Mouse (Mus musculus) heart, embryonic 14.5 days (tissue): ENCODE measurements at regions not wholly inside any gene's neighbourhood (a gene's known extent, or its start where the extent isn't known, plus 50 kb on each side); places are given as distances from the start of the nearest gene placed in this dataset.

Experiments used
- ATAC-seq: fragments of 200-750 bp; cut with Nextera tagmentation; 2 replicates; pipeline ENCODE4 v1.8.0; 2017; ENCODE audit warnings: low read depth, moderate TSS enrichment; ENCODE audit not compliant: insufficient number of reproducible peaks, insufficient read depth, low FRiP score
- H3K27ac ChIP-seq, 2 experiments: fragments of 200-500 bp in 1 of 2; fragments of 300-500 bp in 1 of 2; sonication (generic) in 1 of 2; replicated peaks in 1 of 2; 2 replicates each; pipeline ENCODE4 v1.5.1; 2012 to 2014; ENCODE audit warnings: low read depth in 2 of 2, low read length in 2 of 2, control low read depth in 1 of 2, mild to moderate bottlenecking in 1 of 2, mixed read lengths in 1 of 2; ENCODE audit not compliant: control insufficient read depth in 1 of 2, insufficient read depth in 1 of 2
- H3K27me3 ChIP-seq: fragments of 300-500 bp; sonication (generic); 2 replicates; pipeline ENCODE4 v1.6.1; 2014; ENCODE audit warnings: mild to moderate bottlenecking, low read length, control low read depth; ENCODE audit not compliant: control insufficient read depth, insufficient read depth
- H3K36me3 ChIP-seq: fragments of 300-500 bp; sonication (generic); 2 replicates; pipeline ENCODE4 v1.6.1; 2014; ENCODE audit warnings: mild to moderate bottlenecking, control low read depth, low read length, mixed read lengths; ENCODE audit not compliant: control insufficient read depth, insufficient read depth
- H3K4me1 ChIP-seq, 2 experiments: fragments of 200-500 bp in 1 of 2; fragments of 300-500 bp in 1 of 2; sonication (generic) in 1 of 2; 2 replicates each; pipeline ENCODE4 v1.6.1; 2012 to 2014; ENCODE audit warnings: low read length in 2 of 2, control low read depth in 1 of 2, mixed read lengths in 1 of 2; ENCODE audit not compliant: control insufficient read depth in 2 of 2, insufficient read depth in 2 of 2
- H3K4me2 ChIP-seq: fragments of 300-500 bp; sonication (generic); 2 replicates; pipeline ENCODE4 v1.6.1; 2014; ENCODE audit warnings: mild to moderate bottlenecking, low read length
- H3K4me3 ChIP-seq, 2 experiments: fragments of 200-500 bp in 1 of 2; fragments of 300-500 bp in 1 of 2; sonication (generic) in 1 of 2; 2 replicates each; pipeline ENCODE4 v1.5.1; 2012 to 2014; ENCODE audit warnings: low read length in 2 of 2, mild to moderate bottlenecking in 2 of 2, control low read depth in 1 of 2, low read depth in 1 of 2, moderate library complexity in 1 of 2; ENCODE audit not compliant: control insufficient read depth in 1 of 2, insufficient read depth in 1 of 2
- H3K9ac ChIP-seq: fragments of 300-500 bp; sonication (generic); 2 replicates; pipeline ENCODE4 v1.6.1; 2014; ENCODE audit warnings: mild to moderate bottlenecking, low read length
- H3K9me3 ChIP-seq: fragments of 300-500 bp; sonication (generic); 2 replicates; pipeline ENCODE4 v1.6.1; 2016; ENCODE audit warnings: low read length, control low read depth; ENCODE audit not compliant: control insufficient read depth
- WGBS: fragments of 180-500 bp; shearing (Covaris S2); extraction: QIAGEN DNeasy Blood & Tissue Kit; methylation state at CpG from one replicate; pipeline ENCODE4 v1.1.7; 2014; 5-methylcytosine and 5-hydroxymethylcytosine counted together

DNA sequence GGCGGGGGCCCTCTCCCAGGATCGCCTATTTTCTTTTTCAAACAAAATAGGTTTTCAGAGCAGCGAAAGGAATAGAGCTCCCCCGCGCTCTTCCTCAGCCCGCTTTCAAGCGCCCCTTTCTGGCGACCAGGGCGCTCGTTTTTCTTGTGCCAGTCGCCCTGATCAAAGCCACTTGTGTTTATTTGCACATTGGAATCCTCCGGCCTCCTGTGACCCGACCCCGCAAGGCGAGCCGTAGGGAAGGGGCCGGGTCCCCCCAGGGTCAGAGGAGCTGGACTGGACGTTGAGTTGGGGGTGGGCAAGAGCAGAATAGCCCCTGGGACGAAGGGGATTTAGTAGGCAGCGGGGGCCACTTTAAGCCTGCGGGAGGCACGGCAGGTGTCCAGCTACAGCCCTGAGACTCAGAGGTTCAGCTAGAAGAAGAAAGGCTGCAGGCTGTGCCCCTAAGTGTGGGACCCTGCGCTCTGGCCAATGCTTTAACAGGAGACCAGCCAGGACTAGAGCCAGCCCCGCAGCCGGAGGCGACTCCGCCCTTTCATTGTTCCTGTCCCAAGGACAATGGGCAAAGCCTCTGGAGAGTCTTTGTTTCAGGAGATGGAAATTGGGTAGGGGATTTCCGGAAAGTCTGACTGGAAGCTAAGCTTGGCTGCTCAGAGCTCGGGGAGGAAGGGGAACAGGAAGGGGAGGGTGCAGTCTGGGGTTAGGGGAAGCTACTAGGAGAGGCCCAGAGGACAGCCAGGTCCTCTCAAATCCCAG is 69.0 kb upstream of the Sox13 start:
- Histone ChIP-seq H3K4me3 (peak overlapping the region; percentile 42 to 45), H3K9ac (peak overlapping the region; percentile 81), H3K27ac (peak overlapping the region; percentile 71 to 84), H3K4me1 (peaks cover 22 to 23% of the 10 kb centered on the region in 2 experiments), H3K27me3 (no peaks in the 10 kb centered on the region), H3K9me3 (0 out of 2 replicates have a peak, but pooled peaks cover 3% of the 10 kb centered on the region), H3K36me3 (no peaks in the 10 kb centered on the region), H3K4me2 (peak overlapping the region; percentile 87)
- peak; percentile 68 for ATAC-seq
- WGBS = 2% methylated on average over 29 of the region's 29 CpGs

DNA sequence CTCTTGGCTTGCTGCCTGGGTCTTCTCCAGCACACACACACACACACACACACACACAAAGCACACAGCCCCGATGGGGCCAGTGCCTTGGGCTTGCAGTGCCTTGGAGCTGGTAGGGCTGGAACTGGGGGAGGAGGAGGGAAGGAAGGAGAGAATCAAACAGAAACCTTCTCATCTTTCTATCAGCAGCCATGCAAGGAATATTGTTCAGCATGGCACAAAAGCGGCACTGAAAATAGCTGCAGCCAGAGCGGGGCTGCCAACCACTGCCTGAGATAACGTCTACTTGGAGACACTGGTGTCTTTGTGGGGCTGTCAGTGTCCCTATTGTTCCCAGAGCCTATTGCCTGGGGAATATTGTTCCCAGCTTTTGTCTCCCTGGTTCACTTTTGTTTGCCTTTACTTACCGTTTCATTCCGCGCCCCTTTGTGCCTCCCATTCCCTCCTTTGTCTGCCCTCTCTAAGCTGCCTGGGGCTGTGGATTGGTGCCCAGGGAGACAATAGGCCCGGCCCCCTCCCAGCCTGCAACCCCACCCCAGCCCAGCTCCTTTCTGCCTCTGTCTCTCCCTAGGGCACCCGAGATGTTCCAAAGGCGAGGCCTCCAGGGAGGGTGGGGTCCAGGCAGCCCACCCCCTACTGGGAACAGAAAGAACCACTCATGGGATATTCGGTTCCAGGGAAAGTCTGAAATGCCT is 68.3 kb upstream of the Sox13 start:
- Histone ChIP-seq H3K4me1 (peaks cover 25 to 26% of the 10 kb centered on the region in 2 experiments), H3K27ac (peak overlapping the region; percentile 71 to 84), H3K4me3 (peak overlapping the region; percentile 42 to 45), H3K27me3 (no peaks in the 10 kb centered on the region), H3K36me3 (no peaks in the 10 kb centered on the region), H3K9ac (peak overlapping the region; percentile 81), H3K9me3 (0 out of 2 replicates have a peak, but pooled peaks cover 3% of the 10 kb centered on the region), H3K4me2 (peak overlapping the region; percentile 87)
- 4% methylated on average over 11 of the region's 11 CpGs for whole genome bisulfite sequencing
- ATAC-seq = peak; percentile 59; the same call in 1 of the 2 replicates

- ATAC-seq = no peak
- Histone ChIP-seq H3K4me1 (peaks cover 29 to 31% of the 10 kb centered on the region in 2 experiments), H3K9me3 (0 out of 2 replicates have a peak, but pooled peaks cover 3% of the 10 kb centered on the region), H3K9ac (peak overlapping the region; percentile 81), H3K4me2 (peak overlapping the region; percentile 87), H3K27ac (peak overlapping the region; percentile 71 to 84), H3K4me3 (peak overlapping the region; percentile 42 to 45; a peak in 2 of 4 replicates), H3K36me3 (no peaks in the 10 kb centered on the region), H3K27me3 (no peaks in the 10 kb centered on the region)
- WGBS = 10% methylated on average over 4 of the region's 4 CpGs
Measured at GRCm38 (mm10) chr1:133491857-133492290, 67.7 kb upstream of the Sox13 start.

DNA sequence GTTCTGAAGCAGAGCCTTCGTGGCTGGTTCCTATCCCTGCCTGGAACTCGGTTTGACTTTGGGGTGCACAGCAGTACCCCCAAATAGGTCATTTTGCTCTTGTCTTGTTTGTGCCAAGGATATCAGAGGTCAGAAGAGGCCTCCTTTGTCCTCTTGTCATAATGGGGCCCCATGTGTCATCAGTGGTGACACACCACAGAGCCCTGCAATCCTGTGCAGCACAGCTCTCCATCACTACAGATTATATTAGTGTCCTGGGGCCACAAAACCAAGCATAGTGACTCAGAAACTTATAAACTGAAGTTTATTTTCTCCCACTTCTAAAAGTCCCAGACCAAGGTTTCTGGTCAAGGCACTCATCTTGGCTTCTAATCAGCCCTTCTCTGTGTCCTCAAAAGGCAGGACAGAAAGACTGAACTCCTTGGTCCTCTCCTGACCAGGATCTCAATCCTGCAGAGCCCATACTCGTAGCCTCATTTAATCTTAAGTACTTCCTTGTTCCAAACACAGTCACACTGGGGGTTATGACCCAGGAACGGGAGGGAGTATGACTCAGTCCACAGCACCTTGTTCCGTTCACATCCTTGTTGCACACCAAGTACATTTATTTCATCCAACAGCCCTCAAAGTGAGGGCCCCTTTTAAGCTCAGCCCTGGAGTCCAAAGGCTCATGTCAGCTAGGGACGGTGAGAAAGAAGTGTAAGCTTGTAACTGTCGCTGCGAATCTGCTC is 63.2 kb upstream of the Sox13 start:
- H3K9me3 ChIP-seq = 0 out of 2 replicates have a peak, but pooled peaks cover 3% of the 10 kb centered on the region
- ATAC-seq = no peak
- WGBS = 44% methylated on average over 8 of the region's 8 CpGs
- no peaks in the 10 kb centered on the region for H3K27me3 ChIP-seq
- H3K4me2 ChIP-seq = no peak overlapping the region
- no peak overlapping the region for H3K4me3 ChIP-seq
- H3K36me3 ChIP-seq = no peaks in the 10 kb centered on the region
- H3K4me1 ChIP-seq = peaks cover 19 to 28% of the 10 kb centered on the region in 2 experiments
- H3K27ac ChIP-seq = no peak overlapping the region
- H3K9ac ChIP-seq = no peak overlapping the region

DNA sequence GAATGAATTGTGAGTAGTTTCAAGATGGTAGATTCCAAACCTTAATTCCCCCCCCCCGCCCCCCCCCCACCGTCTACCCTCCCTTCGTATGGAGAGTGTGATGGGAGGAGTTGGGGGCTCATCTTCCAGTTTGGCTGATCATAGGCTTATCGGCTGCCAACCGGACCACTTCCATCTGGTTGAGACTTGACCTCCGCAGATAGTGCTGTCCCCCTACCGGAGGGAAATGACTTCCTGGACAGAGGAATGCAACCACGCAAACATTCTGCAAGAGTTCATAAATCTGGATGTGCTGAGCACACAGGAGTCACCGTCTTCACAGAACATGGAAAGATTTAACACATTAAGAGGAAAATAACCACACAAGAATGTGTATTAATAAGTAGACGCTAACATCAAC is 62.2 kb upstream of the Sox13 start:
- ATAC-seq = no peak
- no peak overlapping the region for H3K9ac ChIP-seq
- H3K27me3 ChIP-seq = no peaks in the 10 kb centered on the region
- H3K36me3 ChIP-seq = no peaks in the 10 kb centered on the region
- H3K9me3 ChIP-seq = 0 out of 2 replicates have a peak, but pooled peaks cover 3% of the 10 kb centered on the region
- peaks cover 12 to 19% of the 10 kb centered on the region in 2 experiments for H3K4me1 ChIP-seq
- no peak overlapping the region for H3K27ac ChIP-seq
- no peak overlapping the region for H3K4me2 ChIP-seq
- 50% methylated on average over 10 of the region's 10 CpGs for whole genome bisulfite sequencing
- H3K4me3 ChIP-seq = no peak overlapping the region

GRCm38 (mm10) chr1:133482891-133483290 is 58.7 kb upstream of the Sox13 start:
- peaks cover 12 to 19% of the 10 kb centered on the region in 2 experiments for H3K4me1 ChIP-seq
- no peak overlapping the region for H3K9ac ChIP-seq
- no peak overlapping the region for H3K4me3 ChIP-seq
- no peaks in the 10 kb centered on the region for H3K27me3 ChIP-seq
- 58% methylated on average over 5 of the region's 5 CpGs for WGBS
- no peak overlapping the region for H3K27ac ChIP-seq
- no peaks in the 10 kb centered on the region for H3K36me3 ChIP-seq
- H3K9me3 ChIP-seq = no peaks in the 10 kb centered on the region
- no peak overlapping the region for H3K4me2 ChIP-seq
- ATAC-seq = no peak

GRCm38 (mm10) chr1:133474546-133474945 is 50.4 kb upstream of the Sox13 start:
- Histone ChIP-seq H3K27ac (no peak overlapping the region), H3K36me3 (no peaks in the 10 kb centered on the region), H3K9me3 (no peaks in the 10 kb centered on the region), H3K9ac (no peak overlapping the region), H3K4me1 (peaks cover 0 to 6% of the 10 kb centered on the region in 2 experiments; a peak in 2 of 4 replicates), H3K4me3 (no peak overlapping the region), H3K27me3 (no peaks in the 10 kb centered on the region), H3K4me2 (no peak overlapping the region)
- ATAC-seq = no peak
- WGBS = 63% methylated on average over 2 of the region's 2 CpGs
